ENCODE assay signal across 8 mouse cellular contexts in the genomic region with DNA sequence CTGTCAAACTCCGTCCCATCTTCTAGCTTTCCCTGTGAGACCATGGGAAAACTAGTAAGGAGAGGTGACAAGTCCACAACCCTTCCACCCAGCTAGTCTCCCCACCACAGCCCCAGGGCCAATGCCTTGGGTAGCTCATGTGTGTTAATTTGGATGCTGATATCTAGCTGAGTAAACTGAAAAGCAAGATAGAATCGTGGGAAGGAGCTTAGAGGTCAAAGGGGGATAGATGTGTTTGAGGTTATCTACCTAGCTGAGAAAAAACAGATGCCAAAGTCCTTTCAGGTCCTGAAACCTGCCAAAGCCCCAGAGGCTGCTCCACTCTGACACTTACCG. TPM values are rescaled to one million over a fixed set of nuclear protein-coding genes. Genes with fewer than 3 reads are reported as not detected.
A peak's percentile ranks its signal among the peaks of the same experiment; 100 is the strongest.
DNase-seq lines count a peak whose midpoint lies in the region; ATAC-seq and TF ChIP-seq lines count a peak whose summit lies in the region.

No protein-coding gene starts in this region.

- no peak for TF ChIP-seq POLR2A in thymus, adult 2 months (IDR thresholded peaks at IDR 0.05; ENCODE audit: control insufficient read depth, extremely low read depth, insufficient read depth, low read length, poor library complexity)

- H3K27me3 ChIP-seq in thymus, adult 2 months (ENCODE audit: control insufficient read depth, insufficient read depth, low read length): no peaks in the 10 kb centered on the region
- no peaks in the 10 kb centered on the region for H3K27me3 ChIP-seq in liver, embryonic 13.5 days
- H3K27me3 ChIP-seq in stomach, postnatal 0 days (ENCODE audit: control insufficient read depth, insufficient read depth, low read length): no peaks in the 10 kb centered on the region

- no peak for TF ChIP-seq EP300 in stomach, postnatal 0 days (optimal IDR thresholded peaks at IDR 0.05)

- peaks cover 32% of the 10 kb centered on the region for H3K4me1 ChIP-seq in thymus, adult 2 months (replicated peaks; ENCODE audit: control insufficient read depth, insufficient read depth, low read length)
- H3K4me1 ChIP-seq in liver, embryonic 13.5 days (replicated peaks): peaks cover 75% of the 10 kb centered on the region
- H3K4me1 ChIP-seq in stomach, postnatal 0 days (replicated peaks; ENCODE audit: control insufficient read depth, insufficient read depth): peaks cover 8% of the 10 kb centered on the region; the same call in 1 of the 2 replicates

- peaks cover 6% of the 10 kb centered on the region; the same call in 1 of the 2 replicates for H3K36me3 ChIP-seq in thymus, adult 2 months (ENCODE audit: control insufficient read depth, insufficient read depth, low read length)
- peaks cover 39% of the 10 kb centered on the region for H3K36me3 ChIP-seq in liver, embryonic 13.5 days
- peaks cover 6% of the 10 kb centered on the region for H3K36me3 ChIP-seq in stomach, postnatal 0 days (ENCODE audit: control insufficient read depth, insufficient read depth, low read length)

- H3K9me3 ChIP-seq in liver, embryonic 13.5 days (replicated peaks): no peaks in the 10 kb centered on the region
- H3K9me3 ChIP-seq in stomach, postnatal 0 days (ENCODE audit: control insufficient read depth, low read length): no peaks in the 10 kb centered on the region

- 61% methylated on average over 3 of the region's 3 CpGs for WGBS in thymus, adult 2 months
- WGBS in liver, embryonic 13.5 days (ENCODE audit: insufficient replicate concordance): 35% methylated on average over 3 of the region's 3 CpGs
- WGBS in stomach, postnatal 0 days: 35% methylated on average over 3 of the region's 3 CpGs

- no peak for TF ChIP-seq CTCF in thymus, adult 2 months (IDR thresholded peaks at IDR 0.05; ENCODE audit: borderline replicate concordance, control insufficient read depth, extremely low read depth, insufficient read depth, low read length, poor library complexity)
- TF ChIP-seq CTCF in stomach, postnatal 0 days (IDR thresholded peaks at IDR 0.05; ENCODE audit: low read depth): no peak

- peak overlapping the region; percentile 83 for H3K9ac ChIP-seq in liver, embryonic 13.5 days
- 0 out of 2 replicates have a peak overlapping the region, but pooled peaks have one; percentile 27 for H3K9ac ChIP-seq in stomach, postnatal 0 days (ENCODE audit: low read length)

- peak overlapping the region; percentile 48 for H3K4me3 ChIP-seq in thymus, adult 2 months (ENCODE audit: control insufficient read depth, insufficient read depth, low read length)
- H3K4me3 ChIP-seq in liver, embryonic 13.5 days (replicated peaks): peak overlapping the region; percentile 80
- H3K4me3 ChIP-seq in stomach, postnatal 0 days (ENCODE audit: low read depth, low read length): peak overlapping the region; percentile 64; the same call in 1 of the 2 replicates

- H3K27ac ChIP-seq in thymus, adult 2 months (ENCODE audit: control insufficient read depth, insufficient read depth, low read length): peak overlapping the region; percentile 7; the same call in 1 of the 2 replicates
- H3K27ac ChIP-seq in liver, embryonic 13.5 days: peak overlapping the region; percentile 89
- no peak overlapping the region for H3K27ac ChIP-seq in stomach, postnatal 0 days (replicated peaks)

- peak overlapping the region; percentile 97 for H3K4me2 ChIP-seq in liver, embryonic 13.5 days
- H3K4me2 ChIP-seq in stomach, postnatal 0 days (replicated peaks; ENCODE audit: low read depth): peak overlapping the region; percentile 84

- DNase-seq in cerebellum, adult 9-10 months: peak; percentile 63
- no peak for DNase-seq in cerebellum, postnatal 14 days
- no peak for DNase-seq in thymus, adult 2 months
- no peak for DNase-seq in thymus, postnatal 4 days
- DNase-seq in liver, embryonic 13.5 days: no peak
- DNase-seq in stomach, postnatal 0 days (ENCODE audit: low spot score): no peak
- no peak for DNase-seq in frontal cortex, adult 2 months (ENCODE audit: extremely low spot score in 1 of 2, low spot score in 1 of 2)
- DNase-seq in gastrocnemius, postnatal 10 days: no peak

- no peak for ATAC-seq in liver, embryonic 13.5 days (ENCODE audit: low read depth)
- ATAC-seq in stomach, postnatal 0 days (ENCODE audit: low FRiP score, low TSS enrichment): no peak

RNA-seq across cellular contexts. Expression of gene Fkbp2, which starts 1.7 kb away (rescaled TPM):
- 33.2 and 39.4 TPM in 2 replicates for polyA plus RNA-seq in thymus, adult 2 months (2012; rRNA removed)
- 88.0 and 91.6 TPM in 2 replicates for polyA plus RNA-seq in liver, embryonic 13.5 days (2015; fragmentation: Nextera tagmentation; extraction: Ambion mirVana)
- 130 and 134 TPM in 2 replicates for polyA plus RNA-seq in stomach, postnatal 0 days (2015; fragmentation: Nextera tagmentation; extraction: Ambion mirVana)
- 207 and 212 TPM in 2 replicates for polyA plus RNA-seq in frontal cortex, adult 2 months (2012; rRNA removed)
- total RNA-seq in gastrocnemius, postnatal 10 days (2021): 10 to 100 TPM; 16.6 to 23.3 TPM

RNA-seq across cellular contexts. Expression of gene Plcb3, which starts 2.3 kb away (rescaled TPM):
- polyA plus RNA-seq in thymus, adult 2 months (2012; rRNA removed): 27.2 and 35.5 TPM in 2 replicates
- 5.6 and 6.3 TPM in 2 replicates for polyA plus RNA-seq in liver, embryonic 13.5 days (2015; fragmentation: Nextera tagmentation; extraction: Ambion mirVana)
- 30.0 and 33.2 TPM in 2 replicates for polyA plus RNA-seq in stomach, postnatal 0 days (2015; fragmentation: Nextera tagmentation; extraction: Ambion mirVana)
- 19.6 and 21.8 TPM in 2 replicates for polyA plus RNA-seq in frontal cortex, adult 2 months (2012; rRNA removed)
- 10 to 100 TPM; 12.1 to 17.3 TPM for total RNA-seq in gastrocnemius, postnatal 10 days (2021)

RNA-seq across cellular contexts. Expression of gene Ppp1r14b, which starts 3.8 kb away (rescaled TPM):
- polyA plus RNA-seq in thymus, adult 2 months (2012; rRNA removed): 337 and 340 TPM in 2 replicates
- polyA plus RNA-seq in liver, embryonic 13.5 days (2015; fragmentation: Nextera tagmentation; extraction: Ambion mirVana): 73.6 and 81.7 TPM in 2 replicates
- 143 and 148 TPM in 2 replicates for polyA plus RNA-seq in stomach, postnatal 0 days (2015; fragmentation: Nextera tagmentation; extraction: Ambion mirVana)
- 56.4 and 59.8 TPM in 2 replicates for polyA plus RNA-seq in frontal cortex, adult 2 months (2012; rRNA removed)
- 100 to 1,000 TPM; 261 to 293 TPM for total RNA-seq in gastrocnemius, postnatal 10 days (2021)

RNA-seq across cellular contexts. Expression of gene Vegfb, which starts 8.8 kb away (rescaled TPM):
- polyA plus RNA-seq in thymus, adult 2 months (2012; rRNA removed): 38.4 and 38.8 TPM in 2 replicates
- 13.7 and 16.0 TPM in 2 replicates for polyA plus RNA-seq in liver, embryonic 13.5 days (2015; fragmentation: Nextera tagmentation; extraction: Ambion mirVana)
- 26.2 and 28.0 TPM in 2 replicates for polyA plus RNA-seq in stomach, postnatal 0 days (2015; fragmentation: Nextera tagmentation; extraction: Ambion mirVana)
- 102 and 108 TPM in 2 replicates for polyA plus RNA-seq in frontal cortex, adult 2 months (2012; rRNA removed)
- 10 to 100 TPM; 73.4 to 94.4 TPM for total RNA-seq in gastrocnemius, postnatal 10 days (2021)

RNA-seq across cellular contexts. Expression of gene Dnajc4, which starts 13.8 kb away (rescaled TPM):
- 28.0 and 31.6 TPM in 2 replicates for polyA plus RNA-seq in thymus, adult 2 months (2012; rRNA removed)
- 9.8 and 11.8 TPM in 2 replicates for polyA plus RNA-seq in liver, embryonic 13.5 days (2015; fragmentation: Nextera tagmentation; extraction: Ambion mirVana)
- polyA plus RNA-seq in stomach, postnatal 0 days (2015; fragmentation: Nextera tagmentation; extraction: Ambion mirVana): 33.0 and 37.2 TPM in 2 replicates
- polyA plus RNA-seq in frontal cortex, adult 2 months (2012; rRNA removed): 36.7 and 39.6 TPM in 2 replicates
- 10 to 100 TPM; 32.5 to 33.9 TPM for total RNA-seq in gastrocnemius, postnatal 10 days (2021)
